Mouse (Mus musculus) retina, embryonic 14.5 days (tissue): ENCODE results near the gene Mrnip.
A peak's percentile ranks its signal among the peaks of the same experiment; 100 is the strongest.
"Not testable (repeated sequence)": the region's sequence is repeated elsewhere in the genome, so short reads cannot be mapped to it uniquely, and the experiment has no call there.

Source experiments
- DNase-seq: peaks from one replicate; pipeline ENCODE4 v3.0.0-alpha.2; 2015; ENCODE audit warnings: low spot score

Mrnip gene

DNA sequence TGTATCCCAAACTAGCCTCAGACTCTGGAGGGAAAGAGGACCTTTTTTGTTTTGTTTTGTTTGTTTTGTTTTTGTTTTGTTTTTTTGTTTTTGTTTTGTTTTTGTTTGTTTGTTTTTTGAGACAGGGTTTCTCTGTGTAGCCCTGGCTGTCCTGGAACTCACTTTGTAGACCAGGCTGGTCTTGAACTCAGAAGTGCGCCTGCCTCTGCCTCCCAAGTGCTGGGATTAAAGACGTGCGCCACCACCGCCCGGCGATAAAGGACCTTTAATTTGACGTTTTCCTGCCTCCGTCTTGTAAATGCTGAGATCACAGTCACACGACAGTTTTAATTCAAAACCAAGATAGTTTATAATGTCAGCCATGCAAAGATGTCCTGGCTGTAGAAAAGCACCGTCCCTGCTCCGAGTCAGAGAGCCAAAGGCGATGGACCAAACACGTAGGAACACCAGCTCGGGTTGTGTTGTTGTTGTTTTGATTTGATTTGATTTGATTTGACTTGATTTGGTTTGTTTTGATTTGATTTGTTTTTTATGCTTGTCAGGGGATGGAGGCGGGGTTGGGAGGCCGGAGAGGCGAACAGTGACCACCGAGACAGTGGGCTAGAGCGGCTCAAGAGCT is at the start of gene Mrnip:
Mrnip (plus strand) TSS at position 334 of the 619 bp plus-strand sequence.
- DNase-seq, result not testable (repeated sequence)

DNA sequence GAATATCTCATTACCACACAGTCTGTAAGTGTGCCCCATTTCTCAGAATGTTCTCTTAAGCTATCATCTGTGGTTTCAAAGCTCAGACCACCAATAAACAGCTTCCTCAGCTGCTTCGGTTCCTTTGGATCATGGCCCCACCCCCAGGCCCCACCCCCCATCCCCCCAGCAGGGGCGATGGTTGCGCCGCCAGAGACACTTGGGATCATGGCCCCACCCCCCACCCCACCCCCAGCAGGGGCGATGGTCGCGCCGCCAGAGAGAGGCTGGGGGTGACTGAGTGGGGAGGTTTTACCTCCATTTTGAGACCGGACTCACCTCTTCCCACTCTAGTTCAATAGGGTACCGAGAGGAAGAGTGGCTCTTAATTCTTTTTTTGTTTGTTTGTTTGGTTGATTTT is 46.5 kb upstream of the Mrnip start:
- no peak for DNase-seq

DNA sequence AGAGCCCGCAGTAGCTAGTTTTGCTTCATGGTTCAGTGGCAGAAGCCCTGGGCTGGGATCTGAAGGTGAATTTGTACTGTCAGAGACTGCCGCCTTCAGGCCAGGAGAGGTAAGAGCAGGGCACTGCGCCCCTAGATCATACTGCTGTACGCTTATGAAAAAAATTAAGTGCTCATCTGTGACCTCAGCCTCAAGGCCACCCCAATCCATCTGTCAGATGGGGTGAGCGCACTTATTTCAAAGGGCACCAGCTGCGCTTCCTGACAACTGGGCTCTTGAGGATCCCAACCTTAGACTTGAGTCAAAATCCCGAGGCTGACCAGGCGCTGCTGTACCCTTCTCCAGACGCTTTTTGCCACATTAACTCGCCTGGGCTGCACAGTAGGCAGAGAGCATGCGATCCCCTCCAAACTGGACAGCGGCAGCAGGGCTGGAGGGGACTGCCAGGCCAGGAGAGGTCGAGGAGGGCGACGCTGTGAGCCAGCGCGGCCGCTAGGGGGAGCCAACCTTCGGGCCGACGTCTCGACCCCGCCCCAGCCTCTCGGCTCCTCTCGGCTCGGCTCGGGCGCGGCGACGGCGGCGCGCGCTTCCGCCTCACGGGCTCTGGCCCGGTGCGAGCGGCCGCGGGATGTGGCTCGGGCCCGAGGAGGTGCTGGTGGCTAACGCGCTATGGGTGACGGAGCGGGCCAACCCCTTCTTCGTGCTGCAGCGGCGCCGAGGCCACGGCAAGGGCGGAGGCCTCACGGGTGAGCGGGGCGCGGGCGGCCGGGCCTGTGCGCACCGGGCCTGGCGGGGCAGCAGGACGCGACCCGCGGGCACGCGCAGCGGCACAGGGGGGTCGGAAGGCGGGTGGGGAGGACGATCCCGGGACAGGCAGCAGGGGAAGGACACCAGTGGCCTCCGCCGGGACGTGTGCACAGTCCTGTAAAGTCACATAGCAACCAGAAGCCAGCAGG is 43.2 kb upstream of the Mrnip start, which contains the start of gene Tbc1d9b:
Tbc1d9b (plus strand) TSS at position 586 of the 956 bp plus-strand sequence.
- DNase-seq, result peak; percentile 97

DNA sequence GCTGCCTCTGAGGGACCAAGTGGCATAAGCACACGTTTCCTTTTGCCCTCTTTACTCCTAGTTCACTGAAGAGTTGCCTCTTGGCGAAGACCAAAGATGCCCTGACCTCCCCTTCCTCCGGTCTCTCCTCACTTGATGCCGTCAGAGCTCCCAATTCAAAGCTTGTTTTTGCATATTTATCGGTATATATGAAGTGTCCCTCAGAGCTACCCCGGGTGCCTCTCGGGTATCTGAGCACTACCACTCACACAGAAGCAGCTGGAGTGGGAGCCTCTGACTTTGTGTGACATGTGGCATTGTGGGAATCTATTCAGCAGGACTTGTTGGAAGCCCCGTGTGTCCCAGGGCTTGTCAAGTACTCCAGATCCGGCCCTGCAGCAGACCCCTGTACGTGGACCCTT is 42.4 kb upstream of the Mrnip start:
- no peak for DNase-seq

DNA sequence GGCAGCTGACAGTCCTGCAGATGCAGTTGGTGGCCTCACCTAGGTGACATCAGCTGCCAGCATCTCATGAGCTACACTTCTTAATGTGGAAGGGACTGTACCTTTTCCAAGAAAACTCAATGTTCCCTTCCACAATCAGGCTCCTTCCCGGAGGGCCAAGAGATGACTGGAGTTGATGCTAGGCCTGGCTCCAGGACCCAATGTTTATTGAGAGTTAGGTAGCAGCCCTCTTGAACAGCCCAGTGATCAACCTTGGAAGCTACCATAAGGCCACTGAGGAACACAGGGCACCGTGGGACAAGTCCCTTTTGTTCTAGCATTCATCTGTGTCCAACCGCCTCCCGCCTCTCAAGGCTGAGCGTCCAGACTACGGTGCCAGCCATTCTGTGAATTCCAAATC is 42.0 kb upstream of the Mrnip start:
- no peak for DNase-seq

DNA sequence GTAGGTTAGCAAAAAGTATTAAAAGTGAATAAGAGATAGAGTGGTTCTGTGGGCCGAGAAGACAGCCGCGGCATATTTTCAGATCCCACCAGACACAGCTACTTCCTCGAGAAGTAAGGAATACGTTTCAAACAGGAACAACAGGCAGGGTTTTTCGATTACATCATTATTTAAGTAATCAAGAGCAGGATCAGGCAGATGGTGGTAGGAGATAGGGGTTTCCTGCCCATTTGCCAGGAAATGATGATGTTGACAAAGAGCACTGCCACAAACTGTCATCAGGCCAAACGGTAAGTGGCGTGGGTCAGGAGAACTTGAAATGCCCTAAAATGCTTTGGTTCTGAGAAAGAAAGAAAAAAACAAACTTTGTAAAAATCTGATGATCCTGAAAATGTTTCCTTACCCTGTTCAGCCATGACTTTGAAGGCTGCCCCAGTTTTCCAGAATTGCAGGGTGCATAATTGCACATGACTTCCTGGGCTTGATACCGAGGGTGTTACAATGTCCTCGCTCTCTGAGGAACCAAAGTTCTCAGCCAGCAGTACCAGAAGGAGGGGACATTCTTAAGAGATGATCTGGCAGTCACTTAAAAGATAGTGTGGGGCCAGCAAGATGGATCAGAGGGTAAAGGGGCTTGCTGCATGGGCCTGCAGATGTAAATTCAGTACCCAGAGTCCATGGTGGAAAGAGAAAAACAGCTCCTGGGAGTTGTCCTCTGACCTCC is 39.9 kb upstream of the Mrnip start:
- no peak for DNase-seq

DNA sequence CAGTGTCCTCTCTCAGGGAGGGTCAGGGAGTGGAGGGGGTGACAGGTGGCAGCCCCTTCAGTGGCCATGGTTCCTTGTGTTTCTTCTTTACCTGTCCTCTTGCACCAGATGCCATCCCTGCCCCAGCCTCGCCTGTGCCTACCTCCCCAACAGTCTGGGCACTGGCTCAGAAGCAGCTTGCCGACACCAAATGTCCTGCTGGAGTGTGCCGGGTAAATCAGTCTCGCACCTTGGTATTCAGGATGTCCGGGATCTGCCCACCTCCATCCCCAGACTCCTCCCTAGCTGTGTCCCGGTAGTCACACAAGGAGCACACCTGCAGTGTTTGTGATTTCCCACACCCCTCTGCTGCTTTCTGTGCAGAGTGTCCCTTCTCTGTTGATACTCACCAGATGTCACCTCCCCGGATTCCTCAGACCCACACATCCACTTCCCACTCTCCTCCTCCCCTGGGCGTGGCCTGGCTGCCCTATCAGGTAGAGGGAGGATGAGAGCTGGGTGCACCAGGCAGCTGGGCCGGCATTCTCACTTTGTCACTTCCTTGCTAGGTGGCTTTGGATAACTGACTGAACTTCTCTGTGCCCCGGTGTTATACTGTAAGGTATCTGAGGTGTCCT is 35.9 kb upstream of the Mrnip start:
- DNase-seq, result no peak

DNA sequence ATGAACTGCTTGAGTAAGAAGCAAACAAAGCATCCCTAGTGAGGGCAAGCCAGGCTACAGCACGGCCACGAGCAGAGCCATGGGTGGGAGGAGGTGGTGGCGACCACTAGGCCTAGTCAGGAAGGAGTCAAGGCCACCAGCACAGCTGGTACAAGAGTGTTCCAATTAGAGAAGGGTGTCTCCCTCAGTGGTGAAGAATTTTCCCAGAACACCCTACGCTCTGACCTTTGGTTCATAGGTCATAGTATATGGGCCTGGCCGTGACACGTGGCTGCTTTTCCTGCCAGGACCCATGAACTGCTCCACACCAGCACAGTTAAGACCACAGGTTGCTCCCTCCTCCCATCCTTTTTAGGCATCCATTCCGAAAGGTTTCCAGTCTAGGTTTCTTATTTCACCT is 34.7 kb upstream of the Mrnip start:
- DNase-seq, result no peak

DNA sequence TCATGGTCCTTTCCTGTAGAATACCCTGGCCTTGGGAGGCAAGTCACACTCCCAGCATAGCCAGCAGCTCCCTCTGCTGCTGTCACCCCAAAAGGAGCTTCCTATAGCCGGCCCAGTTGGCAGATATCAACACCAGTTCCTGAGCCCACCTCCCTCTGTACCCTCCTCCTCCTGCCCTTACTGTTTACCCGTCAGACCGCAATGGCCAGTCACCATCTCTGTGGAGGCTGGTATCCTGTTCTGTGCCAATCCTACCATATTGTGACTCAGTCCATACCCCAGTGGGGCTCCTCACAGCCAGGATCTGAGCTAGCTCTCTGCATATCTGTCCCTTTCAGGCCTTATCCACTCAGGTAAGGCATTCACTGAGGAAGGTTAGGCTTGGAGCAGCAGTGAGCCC is 28.7 kb upstream of the Mrnip start:
- no peak for DNase-seq

DNA sequence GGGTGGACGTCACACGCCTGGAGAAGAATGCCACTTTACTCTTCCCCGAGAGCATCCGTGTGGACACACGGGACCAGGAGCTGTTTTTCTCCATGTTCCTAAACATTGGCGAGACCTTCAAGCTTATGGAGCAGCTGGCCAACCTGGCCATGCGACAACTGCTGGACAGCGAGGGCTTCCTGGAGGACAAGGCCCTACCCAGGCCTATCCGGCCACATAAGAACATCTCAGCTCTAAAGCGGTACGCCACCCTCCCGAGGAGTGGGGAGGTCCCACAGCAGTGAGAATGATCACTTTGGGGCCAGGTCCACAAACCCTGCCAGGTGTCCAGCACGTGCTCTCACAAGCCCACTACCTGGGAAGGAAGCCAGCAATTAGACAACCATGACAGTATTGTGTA is 28.1 kb upstream of the Mrnip start:
- DNase-seq, result no peak

DNA sequence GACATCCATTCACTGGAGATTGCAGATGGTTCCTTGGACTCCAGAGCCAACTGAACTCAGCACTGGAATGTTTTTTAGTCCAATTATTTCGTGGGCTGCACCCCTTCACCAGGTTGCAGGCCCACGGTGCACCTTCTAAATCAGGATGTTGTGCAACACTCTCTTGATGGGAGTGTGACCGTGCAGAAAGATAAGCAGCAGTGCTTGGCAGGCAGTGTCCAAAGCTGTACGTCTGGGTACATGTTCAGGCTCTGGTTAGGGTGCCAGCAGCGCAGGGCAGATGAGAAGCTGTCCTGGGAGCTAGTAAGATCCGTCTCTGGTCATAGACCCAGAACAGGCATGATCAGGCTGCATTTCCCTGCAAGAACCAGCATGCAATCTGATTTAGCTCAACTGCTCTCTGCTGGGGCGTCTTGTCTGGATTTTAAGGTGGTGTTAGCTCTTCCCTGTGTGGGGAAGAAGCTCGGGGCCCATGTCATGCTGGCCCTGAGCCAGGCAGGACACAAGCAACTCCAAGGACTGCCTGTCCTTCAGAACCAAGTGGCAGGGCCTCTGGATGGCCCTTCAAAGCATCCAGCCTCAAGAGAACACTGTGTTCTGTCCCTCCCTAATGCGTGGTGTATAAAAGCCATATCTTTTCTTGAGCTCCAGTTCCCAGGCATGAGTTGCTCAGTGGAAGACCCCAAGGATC is 26.8 kb upstream of the Mrnip start:
- no peak for DNase-seq

DNA sequence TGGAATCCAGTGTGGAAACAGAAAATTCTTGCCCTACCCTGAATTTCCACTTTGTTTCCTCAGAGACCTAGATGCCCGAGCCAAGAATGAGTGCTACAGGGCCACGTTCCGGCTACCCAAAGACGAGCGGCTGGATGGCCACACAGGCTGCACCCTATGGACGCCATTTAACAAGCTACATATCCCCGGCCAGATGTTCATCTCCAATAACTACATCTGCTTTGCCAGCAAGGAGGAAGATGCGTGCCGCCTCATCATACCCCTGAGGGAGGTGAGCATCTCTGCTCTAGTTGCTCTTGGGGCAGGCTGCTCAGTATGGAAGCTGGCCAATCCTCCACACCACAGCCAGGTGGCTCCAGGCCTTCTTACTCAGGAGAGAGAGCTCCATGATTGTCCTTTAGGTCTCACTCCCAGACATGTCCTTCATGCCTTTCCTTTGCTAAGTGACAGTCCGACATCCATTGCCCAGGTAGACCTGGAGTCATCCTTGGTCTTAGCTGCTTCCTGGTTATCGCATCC is 26.2 kb upstream of the Mrnip start:
- no peak for DNase-seq

DNA sequence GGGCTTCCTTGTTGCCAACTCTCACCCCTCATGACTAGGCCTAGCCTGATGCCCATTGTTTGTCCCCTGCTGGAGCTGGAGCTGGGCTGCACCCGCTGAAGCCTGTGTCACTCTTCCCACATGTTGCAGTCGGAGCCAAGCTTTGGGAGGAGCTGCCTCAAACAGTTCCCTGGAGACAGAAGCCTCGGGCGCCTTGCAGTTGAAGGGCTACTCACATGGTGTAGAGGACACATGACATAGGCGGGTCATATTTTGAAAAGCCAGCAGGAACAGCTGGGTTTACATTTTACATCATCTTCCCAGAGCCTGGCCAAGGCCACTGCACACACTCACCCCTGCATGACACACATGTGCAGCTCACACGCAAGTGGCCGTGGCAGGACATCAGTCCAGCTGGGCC is 25.0 kb upstream of the Mrnip start:
- no peak for DNase-seq

DNA sequence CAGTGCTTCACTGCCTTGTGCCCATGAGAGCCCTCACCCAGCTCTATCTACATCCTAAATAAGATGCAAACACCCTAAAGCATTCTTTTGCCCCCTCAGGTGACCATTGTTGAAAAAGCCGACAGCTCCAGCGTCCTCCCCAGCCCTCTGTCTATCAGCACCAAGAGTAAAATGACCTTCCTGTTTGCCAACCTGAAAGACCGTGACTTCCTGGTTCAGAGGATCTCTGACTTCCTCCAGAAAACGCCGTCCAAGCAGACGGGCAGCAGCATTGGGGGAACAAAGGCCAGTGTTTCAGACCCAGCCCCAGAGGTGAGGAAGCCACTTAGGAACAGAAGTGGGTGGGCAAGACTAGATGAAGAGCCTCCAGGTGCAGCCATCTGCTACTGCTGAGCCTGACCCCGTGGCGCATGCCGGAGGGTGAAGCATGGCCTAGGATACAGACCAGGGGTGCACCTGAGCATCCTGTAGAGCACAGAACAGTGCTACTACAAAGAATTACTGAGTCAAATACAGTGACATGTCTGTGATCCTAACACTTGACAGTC is 24.6 kb upstream of the Mrnip start:
- DNase-seq, result no peak

DNA sequence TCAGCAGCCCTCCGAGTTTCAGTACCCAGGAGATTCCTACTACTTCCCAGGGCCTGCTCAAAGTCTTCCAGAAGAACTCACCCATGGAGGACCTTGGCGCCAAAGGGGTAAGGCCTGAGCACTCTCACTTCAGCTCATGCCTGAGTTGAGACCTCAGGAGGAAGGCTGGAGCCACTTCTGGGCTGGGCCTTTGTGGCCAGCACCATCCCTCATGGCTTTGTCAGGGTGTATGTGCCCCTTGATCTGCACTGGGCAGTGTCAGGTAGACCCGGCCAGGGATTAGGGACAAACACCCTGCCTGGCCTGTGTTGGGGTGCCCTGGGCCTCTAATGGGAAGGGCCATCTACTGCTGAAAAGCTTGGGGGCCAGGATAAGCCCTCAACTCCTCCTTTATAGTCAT is 22.9 kb upstream of the Mrnip start:
- DNase-seq, result no peak

DNA sequence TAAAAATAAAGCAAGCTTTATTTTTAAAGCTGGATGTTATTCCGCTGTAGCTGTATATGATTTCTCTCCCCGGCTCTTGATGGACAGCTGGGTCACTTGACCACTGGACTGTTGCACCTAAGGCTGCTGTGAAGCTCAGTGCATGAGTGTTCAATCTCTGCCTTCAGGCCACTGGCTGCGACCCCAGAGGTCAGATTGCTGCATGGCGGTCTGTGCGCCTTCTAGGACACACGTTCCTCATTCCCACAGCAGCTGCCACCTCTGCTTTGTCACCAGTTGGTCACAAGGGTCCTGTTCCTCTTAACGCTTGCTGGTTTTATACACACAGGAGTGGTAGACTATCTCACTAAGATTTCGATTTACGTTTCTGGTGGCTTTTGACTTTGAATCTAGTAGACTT is 20.1 kb upstream of the Mrnip start:
- DNase-seq, result peak; percentile 10

DNA sequence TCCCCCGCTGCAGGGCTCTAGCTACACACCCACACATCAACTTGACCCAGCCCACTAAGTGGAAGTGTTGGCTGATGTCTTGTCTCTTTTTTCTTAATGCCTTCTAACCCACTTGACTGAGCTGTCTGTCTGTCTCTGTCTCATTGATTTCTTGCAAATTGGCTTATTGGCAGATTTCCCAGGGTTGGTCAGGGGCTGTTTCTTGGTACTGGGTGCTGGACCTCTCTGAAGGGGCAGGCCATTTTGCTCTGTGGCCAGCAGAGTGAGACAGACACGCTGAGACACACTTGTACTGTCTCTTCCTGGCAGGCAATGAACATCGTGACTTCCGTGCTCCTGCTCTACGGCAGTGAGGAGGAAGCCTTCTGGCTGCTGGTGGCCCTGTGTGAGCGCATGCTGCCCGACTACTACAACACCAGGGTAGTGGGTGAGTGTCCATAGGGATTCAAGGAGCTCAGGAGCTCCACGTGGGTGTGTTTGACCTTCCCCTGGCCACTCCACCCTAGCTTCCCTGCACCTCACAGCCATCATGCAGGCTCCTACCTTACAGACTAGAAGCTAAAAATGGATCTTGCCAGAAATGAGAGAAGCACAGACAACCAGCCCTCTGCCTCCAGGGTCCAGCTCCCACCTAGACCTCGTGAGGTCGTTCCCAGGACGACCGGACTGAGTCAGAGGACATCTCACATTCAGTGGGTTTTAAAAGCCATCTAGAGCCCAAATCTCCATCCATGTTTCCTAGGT is 19.3 kb upstream of the Mrnip start:
- DNase-seq, result no peak

DNA sequence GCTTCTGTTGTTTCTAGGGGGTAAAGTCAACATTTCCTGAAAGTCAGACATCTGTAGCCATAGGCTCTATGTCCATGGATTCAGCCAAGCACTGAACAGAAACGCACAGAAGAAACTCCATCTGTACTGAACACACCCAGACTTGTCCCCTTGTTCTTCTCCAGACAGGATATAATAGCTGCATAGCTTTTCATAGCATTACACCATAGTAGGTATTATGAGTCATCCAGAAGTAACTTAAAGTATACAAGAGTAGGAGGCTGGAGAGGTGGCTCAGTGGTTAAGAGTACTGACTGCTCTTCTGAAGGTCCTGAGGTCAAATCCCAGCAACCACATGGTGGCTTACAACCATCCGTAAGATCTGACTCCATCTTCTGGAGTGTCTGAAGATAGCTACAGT is 18.5 kb upstream of the Mrnip start:
- no peak for DNase-seq

DNA sequence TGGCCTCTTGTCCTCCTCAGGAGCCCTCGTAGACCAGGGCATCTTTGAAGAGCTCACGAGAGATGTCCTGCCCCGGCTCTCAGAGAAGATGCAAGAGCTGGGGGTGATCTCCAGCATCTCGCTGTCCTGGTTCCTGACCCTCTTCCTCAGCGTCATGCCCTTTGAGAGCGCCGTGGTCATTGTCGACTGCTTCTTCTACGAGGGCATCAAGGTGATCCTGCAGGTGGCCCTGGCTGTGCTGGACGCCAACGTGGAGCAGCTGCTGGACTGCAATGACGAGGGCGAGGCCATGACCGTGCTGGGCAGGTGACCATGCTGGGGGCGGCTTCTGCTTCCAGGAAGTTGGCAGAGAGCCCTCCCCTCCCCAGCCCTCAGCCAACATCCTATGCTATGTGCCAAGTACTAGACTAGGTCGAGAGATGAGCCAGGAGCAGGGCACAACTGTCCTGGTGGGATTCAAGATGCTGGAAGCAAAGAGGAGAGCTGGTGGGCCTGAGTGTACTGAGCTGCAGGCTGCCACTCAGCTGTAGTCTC is 17.5 kb upstream of the Mrnip start:
- no peak for DNase-seq

DNA sequence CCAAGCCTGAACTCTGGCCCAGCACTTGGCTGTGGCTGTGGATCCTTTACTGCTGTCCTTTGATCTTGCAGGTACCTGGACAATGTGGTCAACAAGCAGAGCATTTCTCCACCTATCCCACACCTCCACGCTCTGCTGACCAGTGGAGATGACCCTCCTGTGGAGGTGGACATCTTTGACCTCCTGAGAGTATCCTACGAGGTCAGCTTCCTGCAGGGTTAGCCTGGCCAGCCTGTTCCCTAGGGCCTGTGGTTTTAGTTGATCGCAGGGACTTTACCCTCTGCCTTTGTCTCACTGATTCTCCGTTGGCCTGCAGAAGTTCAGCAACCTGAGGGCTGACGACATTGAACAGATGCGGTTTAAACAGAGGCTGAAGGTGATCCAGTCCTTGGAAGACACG is 15.9 kb upstream of the Mrnip start:
- no peak for DNase-seq
